Mouse (Mus musculus): ENCODE data around the gene Usp25.

GRCm38 (mm10) chr16:77055519-77056159 lies 42.1 kb downstream of the Usp25 start:
- TF ChIP-seq TAL1 (conservative IDR thresholded peaks at IDR 0.05; ENCODE audit: low read depth, low read length) (no peak), CTCF (IDR thresholded peaks at IDR 0.05; ENCODE audit: low read depth, low read length) (no peak), GATA1 (IDR thresholded peaks at IDR 0.05; ENCODE audit: borderline replicate concordance, low read length) (no peak), POLR2AphosphoS5 (IDR thresholded peaks at IDR 0.05; ENCODE audit: insufficient replicate concordance, low read depth, low read length) (no peak), GATA2 (IDR thresholded peaks at IDR 0.05; ENCODE audit: borderline replicate concordance, low read depth, low read length) (no peak)
